Comparison of ENCODE assay signal across 20 mouse cellular contexts in the genomic region with DNA sequence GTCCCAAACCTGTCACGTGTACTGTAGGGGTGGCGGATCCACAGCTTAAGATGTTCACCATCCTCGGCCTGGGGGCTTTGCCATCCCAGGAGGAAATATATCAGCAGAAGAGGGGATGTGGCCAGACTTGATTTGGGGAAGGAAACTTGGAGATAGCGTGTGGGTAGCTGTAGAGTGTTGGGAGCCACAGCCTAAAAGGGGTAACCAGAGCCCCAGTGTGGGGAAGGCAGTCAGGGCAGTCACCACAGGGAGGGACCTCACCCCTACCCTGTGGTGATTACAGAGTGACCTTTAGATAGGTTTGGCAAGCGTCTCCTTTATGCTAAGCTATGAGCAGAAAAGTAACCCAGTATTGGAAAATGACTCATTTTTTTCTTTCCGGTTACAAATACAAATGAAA.
DNase-seq lines count a peak whose midpoint lies in the region; ATAC-seq and TF ChIP-seq lines count a peak whose summit lies in the region.
"Had no signal": no experiment of that assay in that cellular context is flagged by ENCODE, and none has a peak within 500 bp of the region (broad histone marks: within the 10 kb centered on the region; RNA-seq: fewer than 3 reads in every experiment).

No protein-coding gene starts in this region.

- H3K4me2 ChIP-seq in heart, embryonic 15.5 days = no peak overlapping the region
- H3K4me2 ChIP-seq in heart, postnatal 0 days (ENCODE audit: low read depth, low read length) = no peak overlapping the region
- H3K4me2 ChIP-seq in midbrain, embryonic 14.5 days (ENCODE audit: low read length) = no peak overlapping the region
- H3K4me2 ChIP-seq: embryonic facial prominence, embryonic 13.5 days; hindbrain, embryonic 12.5 days; liver, embryonic 13.5 days had no signal

- H3K9ac ChIP-seq in heart, embryonic 15.5 days = no peak overlapping the region; the same call in 1 of the 2 replicates
- H3K9ac ChIP-seq in heart, postnatal 0 days (replicated peaks; ENCODE audit: low read depth, low read length) = no peak overlapping the region
- no peak overlapping the region for H3K9ac ChIP-seq in midbrain, embryonic 14.5 days (replicated peaks; ENCODE audit: low read length)
- H3K9ac ChIP-seq: embryonic facial prominence, embryonic 13.5 days; forebrain, postnatal 0 days; hindbrain, embryonic 12.5 days; liver, embryonic 13.5 days had no signal

- no peak for ATAC-seq in heart, embryonic 15.5 days (replicated peaks; ENCODE audit: insufficient number of reproducible peaks, insufficient read depth, low FRiP score, low read depth)
- ATAC-seq in heart, postnatal 0 days (ENCODE audit: insufficient read depth, low read depth) = no peak
- ATAC-seq in monocyte, adult 5-6 weeks (replicated peaks; ENCODE audit: insufficient number of reproducible peaks, low FRiP score, low TSS enrichment, poor library complexity, severe bottlenecking) = peak; percentile 86
- ATAC-seq in midbrain, embryonic 14.5 days (ENCODE audit: low FRiP score, low TSS enrichment) = no peak
- ATAC-seq: forebrain, postnatal 0 days; lung, postnatal 0 days had no signal

- intact Hi-C loops in gastrocnemius, adult 2 months (cut with DNase I) = no loop called here
- intact Hi-C loops in gastrocnemius, postnatal 14 days (cut with DNase I; ENCODE audit: low total_unique reads) = no loop called here

- TF ChIP-seq CTCF in gastrocnemius, adult 2 months (IDR thresholded peaks at IDR 0.05) = no peak
- no peak for TF ChIP-seq CTCF in heart, postnatal 0 days (IDR thresholded peaks at IDR 0.05; ENCODE audit: low read depth)

- no peaks in the 10 kb centered on the region for H3K9me3 ChIP-seq in heart, embryonic 15.5 days (replicated peaks)
- H3K9me3 ChIP-seq in heart, postnatal 0 days (replicated peaks; ENCODE audit: control insufficient read depth, low read length) = no peaks in the 10 kb centered on the region
- no peaks in the 10 kb centered on the region for H3K9me3 ChIP-seq in midbrain, embryonic 14.5 days (ENCODE audit: control insufficient read depth, low read length)
- H3K9me3 ChIP-seq: embryonic facial prominence, embryonic 13.5 days; hindbrain, embryonic 12.5 days; liver, embryonic 13.5 days had no signal

- no peaks in the 10 kb centered on the region for H3K27me3 ChIP-seq in heart, embryonic 15.5 days
- H3K27me3 ChIP-seq in heart, postnatal 0 days (ENCODE audit: control insufficient read depth, insufficient read depth, low read length) = no peaks in the 10 kb centered on the region
- no peaks in the 10 kb centered on the region for H3K27me3 ChIP-seq in midbrain, embryonic 14.5 days (ENCODE audit: control insufficient read depth, insufficient read depth, low read length)
- H3K27me3 ChIP-seq: embryonic facial prominence, embryonic 13.5 days; hindbrain, embryonic 12.5 days; liver, embryonic 13.5 days had no signal

- peak overlapping the region; percentile 95 for H3K27ac ChIP-seq in gastrocnemius, adult 2 months
- peak overlapping the region; percentile 94 for H3K27ac ChIP-seq in heart, embryonic 15.5 days
- peak overlapping the region; percentile 95 for H3K27ac ChIP-seq in heart, postnatal 0 days (ENCODE audit: low read depth)
- H3K27ac ChIP-seq in midbrain, embryonic 14.5 days (replicated peaks; ENCODE audit: low read depth, low read length) = no peak overlapping the region
- H3K27ac ChIP-seq: embryonic facial prominence, embryonic 13.5 days; hindbrain, embryonic 12.5 days; layer of hippocampus, adult 2 months; liver, embryonic 13.5 days had no signal

- no peaks in the 10 kb centered on the region for H3K36me3 ChIP-seq in heart, embryonic 15.5 days
- H3K36me3 ChIP-seq in heart, postnatal 0 days (replicated peaks; ENCODE audit: control insufficient read depth, insufficient read depth, low read length) = peaks cover 22% of the 10 kb centered on the region
- H3K36me3 ChIP-seq in midbrain, embryonic 14.5 days (ENCODE audit: control insufficient read depth, insufficient read depth, low read length) = no peaks in the 10 kb centered on the region
- H3K36me3 ChIP-seq: embryonic facial prominence, embryonic 13.5 days; hindbrain, embryonic 12.5 days; liver, embryonic 13.5 days had no signal

- no peak for DNase-seq in gastrocnemius, adult 2 months
- no peak for DNase-seq in gastrocnemius, postnatal 14 days
- no peak for DNase-seq in heart, adult 9 months (ENCODE audit: low spot score in 2 of 2)
- DNase-seq in heart, postnatal 0 days (ENCODE audit: low spot score) = no peak
- DNase-seq in midbrain, embryonic 14.5 days = no peak
- no peak for DNase-seq in adrenal gland, adult 2 months
- DNase-seq: adrenal gland, postnatal 36 days; cerebellum, adult 9-10 months; forebrain, postnatal 0 days; kidney, adult 11 months; kidney, postnatal 10 days; liver, embryonic 13.5 days; right cerebral cortex, postnatal 25 days; thymus, postnatal 4 days had no signal

- no peak overlapping the region for H3K4me3 ChIP-seq in gastrocnemius, adult 2 months
- H3K4me3 ChIP-seq in heart, embryonic 15.5 days = no peak overlapping the region
- H3K4me3 ChIP-seq in heart, postnatal 0 days (ENCODE audit: low read depth, low read length) = no peak overlapping the region
- no peak overlapping the region for H3K4me3 ChIP-seq in midbrain, embryonic 14.5 days (replicated peaks; ENCODE audit: low read depth, low read length)
- H3K4me3 ChIP-seq: embryonic facial prominence, embryonic 13.5 days; hindbrain, embryonic 12.5 days; layer of hippocampus, adult 2 months; liver, embryonic 13.5 days had no signal

- H3K4me1 ChIP-seq in heart, embryonic 15.5 days (replicated peaks) = peaks cover 83% of the 10 kb centered on the region
- peaks cover 79% of the 10 kb centered on the region for H3K4me1 ChIP-seq in heart, postnatal 0 days (ENCODE audit: control insufficient read depth, insufficient read depth)
- H3K4me1 ChIP-seq in midbrain, embryonic 14.5 days (ENCODE audit: control insufficient read depth, insufficient read depth, low read length) = no peaks in the 10 kb centered on the region

- no peak for TF ChIP-seq EP300 in heart, postnatal 0 days (IDR thresholded peaks at IDR 0.05; ENCODE audit: low read depth)

- WGBS in heart, embryonic 15.5 days = 57% methylated on average over 6 of the region's 6 CpGs
- 51% methylated on average over 6 of the region's 6 CpGs for whole genome bisulfite sequencing in heart, postnatal 0 days
- 83% methylated on average over 6 of the region's 6 CpGs for WGBS in midbrain, embryonic 14.5 days
